In the genomic region with DNA sequence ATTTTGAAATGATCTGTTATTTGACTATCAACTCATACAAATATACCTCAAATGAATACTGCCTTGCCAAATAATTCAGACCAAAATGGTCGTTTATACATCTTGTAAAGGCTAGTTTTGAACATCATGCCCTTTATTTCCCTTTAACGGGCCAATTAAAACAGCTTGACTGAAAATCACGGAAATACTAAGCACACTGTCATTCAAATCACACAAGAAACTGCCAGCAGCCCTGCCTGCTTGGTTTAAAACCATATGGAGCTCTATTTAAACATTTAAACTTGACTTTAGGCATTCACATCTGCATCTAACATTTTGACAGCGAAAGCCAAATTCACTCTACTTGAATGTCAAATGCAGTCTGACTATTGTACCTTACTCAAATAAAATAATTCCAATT, we compare ENCODE assay signal across 19 mouse cellular contexts.
DNase-seq lines count a peak whose midpoint lies in the region; ATAC-seq and TF ChIP-seq lines count a peak whose summit lies in the region.
"Had no signal": no experiment of that assay in that cellular context is flagged by ENCODE, and none has a peak within 500 bp of the region (broad histone marks: within the 10 kb centered on the region; RNA-seq: fewer than 3 reads in every experiment).

No protein-coding gene starts in this region.

- H3K36me3 ChIP-seq in forebrain, embryonic 14.5 days (ENCODE audit: control insufficient read depth, insufficient read depth, low read length), result no peaks in the 10 kb centered on the region
- no peaks in the 10 kb centered on the region for H3K36me3 ChIP-seq in forebrain, embryonic 10.5 days (replicated peaks)
- H3K36me3 ChIP-seq in forebrain, embryonic 16.5 days (ENCODE audit: control insufficient read depth, insufficient read depth), result no peaks in the 10 kb centered on the region
- no peaks in the 10 kb centered on the region for H3K36me3 ChIP-seq in forebrain, postnatal 0 days (ENCODE audit: insufficient read depth)
- H3K36me3 ChIP-seq: embryonic facial prominence, embryonic 13.5 days; embryonic facial prominence, embryonic 15.5 days had no signal

- ATAC-seq in forebrain, embryonic 14.5 days, result peak; percentile 34; the same call in 1 of the 2 replicates
- ATAC-seq in forebrain, embryonic 16.5 days, result 0 out of 2 replicates have a peak, but pooled peaks have one; percentile 63
- no peak for ATAC-seq in forebrain, postnatal 0 days

- no peak for TF ChIP-seq CTCF in forebrain, postnatal 0 days (IDR thresholded peaks at IDR 0.05; ENCODE audit: low read depth)
- no peak for TF ChIP-seq CTCF in brain, embryonic 14.5 days (IDR thresholded peaks at IDR 0.05; ENCODE audit: borderline replicate concordance, extremely low read depth, insufficient read depth, insufficient read length)

- no peak overlapping the region for H3K4me2 ChIP-seq in forebrain, embryonic 14.5 days (ENCODE audit: low read length)
- no peak overlapping the region for H3K4me2 ChIP-seq in forebrain, embryonic 16.5 days (ENCODE audit: low read length)
- no peak overlapping the region for H3K4me2 ChIP-seq in forebrain, postnatal 0 days (ENCODE audit: low read depth)
- H3K4me2 ChIP-seq: embryonic facial prominence, embryonic 13.5 days; embryonic facial prominence, embryonic 15.5 days had no signal

- no peaks in the 10 kb centered on the region for H3K27me3 ChIP-seq in forebrain, embryonic 14.5 days (replicated peaks; ENCODE audit: control insufficient read depth, insufficient read depth, low read length)
- no peaks in the 10 kb centered on the region for H3K27me3 ChIP-seq in forebrain, embryonic 10.5 days (ENCODE audit: poor library complexity, severe bottlenecking)
- H3K27me3 ChIP-seq in forebrain, embryonic 16.5 days (replicated peaks; ENCODE audit: control insufficient read depth, insufficient read depth, low read length), result no peaks in the 10 kb centered on the region
- no peaks in the 10 kb centered on the region for H3K27me3 ChIP-seq in forebrain, postnatal 0 days (ENCODE audit: insufficient read depth, low read length)
- H3K27me3 ChIP-seq: embryonic facial prominence, embryonic 13.5 days; embryonic facial prominence, embryonic 15.5 days had no signal

- DNase-seq in forebrain, embryonic 14.5 days (ENCODE audit: low spot score), result peak; percentile 44
- DNase-seq in forebrain, embryonic 10.5 days (ENCODE audit: extremely low spot score, low spot score), result no peak
- DNase-seq in forebrain, postnatal 0 days, result no peak
- peak; percentile 66 for DNase-seq in brain, embryonic 14.5 days (ENCODE audit: low read depth)
- peak; percentile 8 for DNase-seq in forelimb bud, embryonic 11.5 days (ENCODE audit: low read depth, low spot score)
- no peak for DNase-seq in thymus, postnatal 25 days
- DNase-seq: adrenal gland, adult 2 months; adrenal gland, postnatal 10 days; adrenal gland, postnatal 25 days; cerebellum, adult 11-12 months; cerebellum, adult 2 months; cerebellum, adult 9-10 months; cerebellum, postnatal 10 days; cerebellum, postnatal 25 days; embryo, embryonic 11 days had no signal

- peaks cover 4% of the 10 kb centered on the region; the same call in 1 of the 2 replicates for H3K4me1 ChIP-seq in forebrain, embryonic 14.5 days (ENCODE audit: control insufficient read depth, insufficient read depth, low read length)
- no peaks in the 10 kb centered on the region for H3K4me1 ChIP-seq in forebrain, embryonic 10.5 days
- peaks cover 2% of the 10 kb centered on the region; the same call in 1 of the 2 replicates for H3K4me1 ChIP-seq in forebrain, embryonic 16.5 days (replicated peaks; ENCODE audit: control insufficient read depth, insufficient read depth, low read length)
- H3K4me1 ChIP-seq in forebrain, postnatal 0 days (ENCODE audit: insufficient read depth), result no peaks in the 10 kb centered on the region
- H3K4me1 ChIP-seq: embryonic facial prominence, embryonic 13.5 days; embryonic facial prominence, embryonic 15.5 days had no signal

- no peak overlapping the region; the same call in 1 of the 2 replicates for H3K9ac ChIP-seq in forebrain, embryonic 14.5 days (ENCODE audit: low read length)
- H3K9ac ChIP-seq in forebrain, embryonic 16.5 days (replicated peaks; ENCODE audit: low read depth, low read length), result no peak overlapping the region
- no peak overlapping the region for H3K9ac ChIP-seq in forebrain, postnatal 0 days
- H3K9ac ChIP-seq: embryonic facial prominence, embryonic 13.5 days; embryonic facial prominence, embryonic 15.5 days had no signal

- no peak for TF ChIP-seq POLR2A in brain, embryonic 14.5 days (IDR thresholded peaks at IDR 0.05; ENCODE audit: borderline replicate concordance, extremely low read depth, insufficient read depth, insufficient read length, poor library complexity, severe bottlenecking)

- no peak overlapping the region for H3K27ac ChIP-seq in forebrain, embryonic 14.5 days (ENCODE audit: low read depth, low read length)
- H3K27ac ChIP-seq in forebrain, embryonic 10.5 days, result no peak overlapping the region
- 0 out of 2 replicates have a peak overlapping the region, but pooled peaks have one; percentile 33 for H3K27ac ChIP-seq in forebrain, embryonic 16.5 days (ENCODE audit: low read length)
- no peak overlapping the region for H3K27ac ChIP-seq in forebrain, postnatal 0 days (ENCODE audit: low read depth, low read length)
- H3K27ac ChIP-seq: embryonic facial prominence, embryonic 13.5 days; embryonic facial prominence, embryonic 15.5 days had no signal

- 39% methylated on average over 4 of the region's 4 CpGs for WGBS in forebrain, embryonic 14.5 days
- 82% methylated on average over 4 of the region's 4 CpGs for WGBS in forebrain, embryonic 10.5 days
- WGBS in forebrain, embryonic 16.5 days, result 26% methylated on average over 4 of the region's 4 CpGs
- 28% methylated on average over 4 of the region's 4 CpGs for WGBS in forebrain, postnatal 0 days

- H3K9me3 ChIP-seq in forebrain, embryonic 14.5 days (replicated peaks; ENCODE audit: control insufficient read depth, low read length), result no peaks in the 10 kb centered on the region
- no peaks in the 10 kb centered on the region for H3K9me3 ChIP-seq in forebrain, embryonic 10.5 days
- H3K9me3 ChIP-seq in forebrain, embryonic 16.5 days (ENCODE audit: control insufficient read depth, low read length), result no peaks in the 10 kb centered on the region
- H3K9me3 ChIP-seq in forebrain, postnatal 0 days (ENCODE audit: low read length), result no peaks in the 10 kb centered on the region
- H3K9me3 ChIP-seq: embryonic facial prominence, embryonic 13.5 days; embryonic facial prominence, embryonic 15.5 days had no signal

- no peak overlapping the region for H3K4me3 ChIP-seq in forebrain, embryonic 14.5 days (ENCODE audit: low read depth, low read length)
- no peak overlapping the region for H3K4me3 ChIP-seq in forebrain, embryonic 10.5 days
- no peak overlapping the region for H3K4me3 ChIP-seq in forebrain, embryonic 16.5 days (replicated peaks; ENCODE audit: low read length)
- H3K4me3 ChIP-seq in forebrain, postnatal 0 days (ENCODE audit: low read depth, low read length), result no peak overlapping the region
- H3K4me3 ChIP-seq: embryonic facial prominence, embryonic 13.5 days; embryonic facial prominence, embryonic 15.5 days; erythroblast, embryonic 14.5 days had no signal

Comparison
In these comparisons a context has a peak if more than half of its experiments do, and no peak if none do; other contexts are left out.
1. DNase-seq: peak in forebrain, embryonic 14.5 days (single experiment), brain, embryonic 14.5 days (single experiment) and forelimb bud, embryonic 11.5 days (single experiment); none in forebrain, embryonic 10.5 days (single experiment), forebrain, postnatal 0 days (single experiment) and thymus, postnatal 25 days (single experiment).